Mouse (Mus musculus) C2C12 (cell line): ENCODE measurements around the gene Slc29a1. TPM values are rescaled to one million over a fixed set of nuclear protein-coding genes. Genes with fewer than 3 reads are reported as not detected.

Source experiments
- H3K27me3 ChIP-seq: one replicate; pipeline ENCODE4 v1.6.1; 2011; ENCODE audit not compliant: control insufficient read depth, insufficient read depth, insufficient read length
- H3K36me3 ChIP-seq: one replicate; pipeline ENCODE4 v1.6.1; 2011; ENCODE audit not compliant: control insufficient read depth, insufficient read depth
- H3K4me3 ChIP-seq: one replicate; pipeline ENCODE4 v1.5.1; 2011; ENCODE audit warnings: mild to moderate bottlenecking, control low read depth; ENCODE audit not compliant: poor library complexity, insufficient read depth, severe bottlenecking
- H3K79me2 ChIP-seq: one replicate; pipeline ENCODE4 v1.6.1; 2011; ENCODE audit not compliant: control insufficient read depth, insufficient read depth
- H3K79me3 ChIP-seq: one replicate; pipeline ENCODE4 v1.6.1; 2011; ENCODE audit warnings: low read depth, control low read depth
- H3ac ChIP-seq: one replicate; pipeline ENCODE3; 2011; ENCODE audit warnings: low read depth; ENCODE audit not compliant: control insufficient read depth, insufficient read length
- CEBPB ChIP-seq: IDR thresholded peaks from one replicate; pipeline ENCODE4 v1.6.1; 2011; ENCODE audit warnings: low read depth, mild to moderate bottlenecking, control low read depth, moderate library complexity
- CTCF ChIP-seq: IDR thresholded peaks from one replicate; pipeline ENCODE4 v1.5.1; 2011; ENCODE audit not compliant: control insufficient read depth, insufficient read depth, insufficient read length
- FOSL1 ChIP-seq: IDR thresholded peaks from one replicate; pipeline ENCODE4 v1.8.0; 2011; ENCODE audit warnings: mild to moderate bottlenecking, low read length; ENCODE audit not compliant: poor library complexity, insufficient read depth, severe bottlenecking
- MAX ChIP-seq: IDR thresholded peaks from one replicate; pipeline ENCODE4 v1.6.1; 2011; ENCODE audit warnings: mild to moderate bottlenecking, control low read depth
- MYOD1 ChIP-seq: IDR thresholded peaks from one replicate; pipeline ENCODE4 v1.6.1; 2011; ENCODE audit warnings: low read depth; ENCODE audit not compliant: control insufficient read depth, insufficient read length
- MYOG ChIP-seq: IDR thresholded peaks from one replicate; pipeline ENCODE4 v1.6.1; 2011; ENCODE audit not compliant: control insufficient read depth, insufficient read length; ENCODE audit errors: extremely low read depth
- USF1 ChIP-seq: IDR thresholded peaks from one replicate; pipeline ENCODE4 v1.6.1; 2011; ENCODE audit warnings: low read depth, mild to moderate bottlenecking, control low read depth, moderate library complexity
- polyA plus RNA-seq: library from polyadenylated mRNA; unstranded; fragments of >200 nt; fragmentation: generic; extraction: Trizol; gene quantifications from one replicate; pipeline ENCODE4 v1.2.1, GENCODE M21; 2012; ENCODE audit warnings: missing spikeins

The Slc29a1 gene
- polyA plus RNA-seq, 1 experiment: 264 TPM

DNA sequence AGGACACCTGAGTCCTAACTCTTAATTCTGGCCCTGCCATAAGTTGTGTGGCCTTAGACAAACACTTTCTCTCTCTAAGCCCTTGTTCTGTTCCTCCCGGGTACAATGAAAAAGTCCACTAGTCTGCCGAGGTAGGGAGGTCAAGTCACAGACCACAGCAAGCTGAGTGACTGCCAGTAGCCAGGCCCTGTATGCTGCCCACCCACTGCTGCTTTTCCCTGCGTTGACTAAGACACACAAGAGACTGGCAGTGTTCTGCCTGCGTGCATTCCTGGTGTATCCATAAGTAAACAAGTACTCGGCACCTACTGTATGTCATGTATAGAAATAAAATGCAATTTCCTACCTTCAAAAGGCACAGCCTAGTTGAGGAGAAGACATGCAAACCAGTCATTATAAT, 49.2 kb downstream of the Slc29a1 start:
- no peak overlapping the region for H3K4me3 ChIP-seq
- peaks cover 21% of the 10 kb centered on the region for H3K27me3 ChIP-seq
- H3K79me3 ChIP-seq: no peaks in the 10 kb centered on the region
- TF ChIP-seq MAX (no peak), CTCF (no peak), FOSL1 (no peak), CEBPB (no peak), MYOG (no peak), USF1 (no peak), MYOD1 (no peak)
- H3ac ChIP-seq: no peak overlapping the region
- H3K36me3 ChIP-seq: no peaks in the 10 kb centered on the region
- no peaks in the 10 kb centered on the region for H3K79me2 ChIP-seq

DNA sequence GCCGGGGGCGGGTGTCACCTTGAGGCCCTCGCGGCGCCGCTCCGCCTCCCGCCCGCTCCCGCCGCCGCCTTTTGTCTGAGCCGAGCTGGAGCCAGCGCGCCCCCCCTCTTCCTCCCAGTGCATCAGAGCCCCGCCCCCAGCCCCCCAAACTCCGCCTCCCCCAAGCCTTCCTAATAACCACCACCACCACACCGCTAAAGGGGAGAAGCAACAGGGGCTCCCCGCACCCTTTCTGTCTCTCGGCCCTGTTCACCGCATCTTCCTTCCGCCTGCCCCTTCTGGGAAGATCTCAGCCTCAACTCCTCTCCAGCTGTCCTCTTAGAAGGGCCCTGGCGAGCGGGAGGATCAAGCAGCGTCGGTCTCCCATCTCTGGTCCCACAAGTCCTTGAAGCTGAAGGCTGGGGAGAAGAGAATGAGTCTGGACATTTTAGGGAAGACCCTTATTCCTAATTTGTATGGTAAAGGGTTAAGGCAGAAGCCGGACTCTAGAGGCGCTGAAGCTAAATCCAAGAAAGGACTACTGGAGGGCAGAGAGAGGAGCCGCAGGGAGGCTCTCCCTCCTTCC, 49.7 kb downstream of the Slc29a1 start, which contains the start of gene Tmem151b:
Gene Tmem151b, minus strand, starts transcription at position 61 of the 565 bp plus-strand sequence.
- H3K79me2 ChIP-seq: no peaks in the 10 kb centered on the region
- no peak within 1 kb of the TSS for H3K4me3 ChIP-seq
- H3ac ChIP-seq: peak within 1 kb of the TSS; percentile 24
- peaks cover 26% of the 10 kb centered on the region for H3K27me3 ChIP-seq
- no peaks in the 10 kb centered on the region for H3K36me3 ChIP-seq
- TF ChIP-seq CEBPB: no peak
- TF ChIP-seq MYOG: no peak
- no peaks in the 10 kb centered on the region for H3K79me3 ChIP-seq

DNA sequence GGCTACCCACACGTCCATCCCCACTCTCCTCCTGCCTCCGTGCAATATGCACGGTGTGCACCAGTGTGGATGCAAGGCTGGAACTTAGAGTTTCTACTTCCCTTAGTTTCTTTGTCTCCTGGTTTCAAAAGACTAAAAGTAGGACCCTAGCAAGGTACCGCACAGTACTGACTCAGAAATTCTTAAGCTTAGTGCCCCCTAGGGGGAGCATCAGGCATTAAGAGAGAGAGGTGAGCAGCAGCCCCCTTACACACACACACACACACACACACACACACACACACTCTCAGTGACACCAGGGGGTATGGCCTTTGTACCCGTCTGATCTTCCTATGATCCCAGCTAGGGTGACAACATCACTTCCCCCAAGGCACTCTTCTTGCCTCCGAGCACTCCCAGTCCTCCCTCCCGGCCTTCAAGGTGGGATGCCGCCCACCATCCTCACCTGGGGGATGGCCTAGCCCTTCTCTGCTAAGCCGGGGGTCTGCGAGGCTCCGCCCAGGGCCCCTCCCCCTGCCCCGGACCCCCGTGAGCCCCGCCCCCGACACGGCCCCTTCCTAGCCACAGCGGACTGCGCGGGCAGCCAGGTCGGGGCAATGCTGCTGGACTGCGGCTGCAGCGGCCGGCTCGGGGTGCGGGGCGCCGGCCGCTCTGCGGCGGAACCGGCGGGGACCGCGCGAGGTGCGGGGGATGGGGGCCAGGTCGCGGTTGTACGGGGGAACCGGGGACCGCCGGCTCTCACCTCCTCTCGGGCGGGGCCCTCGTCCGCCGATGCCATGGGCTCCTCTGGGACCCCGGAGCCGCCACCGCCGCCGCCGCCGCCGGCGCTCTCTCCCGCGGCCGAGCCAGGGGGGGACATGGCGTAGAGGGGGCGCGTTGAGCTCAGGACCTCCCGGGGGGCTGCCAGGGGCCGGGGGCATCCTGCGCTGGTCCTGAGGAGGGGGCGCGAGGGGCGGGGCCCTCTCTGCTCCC, 50.6 kb downstream of the Slc29a1 start:
- no peaks in the 10 kb centered on the region for H3K79me3 ChIP-seq
- H3K79me2 ChIP-seq: no peaks in the 10 kb centered on the region
- H3K36me3 ChIP-seq: no peaks in the 10 kb centered on the region
- H3K4me3 ChIP-seq: no peak overlapping the region
- peak overlapping the region; percentile 24 for H3ac ChIP-seq
- TF ChIP-seq FOSL1 (no peak), CEBPB (no peak), MAX (no peak), MYOD1 (no peak), MYOG (no peak), USF1 (no peak), CTCF (no peak)
- peaks cover 30% of the 10 kb centered on the region for H3K27me3 ChIP-seq

DNA sequence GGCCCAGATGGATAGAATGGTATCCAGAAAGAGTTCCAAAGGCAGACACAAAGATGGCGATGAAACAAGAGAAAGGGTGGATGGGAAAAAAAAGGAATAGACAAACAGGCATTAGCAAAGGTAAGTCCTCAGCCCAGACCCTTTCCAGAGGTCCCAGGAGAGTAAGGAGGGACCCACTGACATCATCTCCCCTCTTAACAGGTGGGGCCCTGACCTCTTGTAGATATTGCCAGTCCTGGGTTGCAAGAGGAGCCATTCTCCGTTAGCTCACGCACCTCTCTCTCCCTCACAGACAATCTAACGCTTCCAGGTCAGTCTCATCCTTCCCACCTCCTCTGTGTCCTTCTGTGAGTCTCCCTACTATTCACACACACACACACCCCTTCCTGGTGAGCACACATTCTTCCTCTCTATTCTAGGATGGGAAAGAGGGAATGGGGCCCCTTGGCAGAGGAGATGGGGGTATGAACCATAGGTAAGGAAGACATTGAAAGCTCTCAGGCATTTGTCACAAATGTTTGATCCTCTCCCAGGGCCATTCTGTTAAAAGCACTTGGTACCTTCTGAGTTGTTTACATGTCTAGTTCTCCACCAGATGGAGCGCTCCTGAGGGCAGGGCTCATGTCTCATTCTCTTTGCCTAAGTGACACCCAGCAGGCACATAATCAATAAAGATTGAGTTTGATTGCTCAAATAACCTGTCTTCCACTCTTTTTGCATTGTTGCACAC, 51.8 kb downstream of the Slc29a1 start:
- no peak overlapping the region for H3K4me3 ChIP-seq
- TF ChIP-seq USF1 (no peak), MYOG (no peak), MYOD1 (no peak), CEBPB (no peak), FOSL1 (no peak)
- no peaks in the 10 kb centered on the region for H3K36me3 ChIP-seq
- H3K79me3 ChIP-seq: no peaks in the 10 kb centered on the region
- peaks cover 37% of the 10 kb centered on the region for H3K27me3 ChIP-seq
- H3ac ChIP-seq: no peak overlapping the region
- H3K79me2 ChIP-seq: no peaks in the 10 kb centered on the region

DNA sequence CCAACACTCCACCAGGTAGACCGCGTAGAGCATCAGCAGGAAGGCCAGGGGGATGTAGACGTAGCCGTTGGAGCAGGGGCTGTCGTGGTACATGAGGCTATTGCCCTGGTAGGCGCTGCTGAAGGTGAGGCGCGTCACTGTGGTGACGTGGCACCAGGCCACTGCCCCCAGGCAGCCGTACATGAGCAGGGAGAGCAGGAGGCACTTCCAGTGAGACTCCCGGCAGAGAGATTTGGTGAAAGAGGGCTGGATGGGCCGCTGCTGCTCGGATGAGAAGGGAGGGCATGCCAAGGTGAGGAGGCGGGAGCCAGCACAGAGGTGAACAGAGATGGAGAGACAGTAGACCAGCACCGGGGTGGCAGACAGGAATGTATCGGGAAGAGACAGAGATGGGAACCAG, 52.5 kb downstream of the Slc29a1 start:
- no peak overlapping the region for H3ac ChIP-seq
- H3K36me3 ChIP-seq: no peaks in the 10 kb centered on the region
- TF ChIP-seq CEBPB: no peak
- TF ChIP-seq MYOG: no peak
- no peak for TF ChIP-seq FOSL1
- no peak for TF ChIP-seq MAX
- no peak for TF ChIP-seq USF1
- no peak for TF ChIP-seq CTCF
- no peak for TF ChIP-seq MYOD1
- no peaks in the 10 kb centered on the region for H3K79me3 ChIP-seq
- no peak overlapping the region for H3K4me3 ChIP-seq
- no peaks in the 10 kb centered on the region for H3K79me2 ChIP-seq
- peaks cover 37% of the 10 kb centered on the region for H3K27me3 ChIP-seq
